Mouse (Mus musculus) heart, postnatal 0 days (tissue): ENCODE measurements around the gene Pitpnm1. TPM values are rescaled to one million over a fixed set of nuclear protein-coding genes. Genes with fewer than 3 reads are reported as not detected.

Source experiments
- ATAC-seq: fragments of 200-750 bp; cut with Nextera tagmentation; 2 replicates; pipeline ENCODE4 v1.8.0; 2017; ENCODE audit warnings: low read depth, moderate number of reproducible peaks, moderate library complexity; ENCODE audit not compliant: insufficient read depth
- DNase-seq: peaks from one replicate; pipeline ENCODE4 v3.0.0-alpha.2; 2016; ENCODE audit warnings: low spot score
- H3K27ac ChIP-seq: fragments of 300-500 bp; sonication (generic); 2 replicates; pipeline ENCODE4 v1.5.1; 2014; ENCODE audit warnings: low read depth, mild to moderate bottlenecking
- H3K27me3 ChIP-seq: fragments of 300-500 bp; sonication (generic); 2 replicates; pipeline ENCODE4 v1.6.1; 2014; ENCODE audit warnings: low read length, mixed read lengths; ENCODE audit not compliant: control insufficient read depth, insufficient read depth
- H3K36me3 ChIP-seq: fragments of 300-500 bp; sonication (generic); replicated peaks from 2 replicates; pipeline ENCODE4 v1.6.1; 2014; ENCODE audit warnings: low read length, mixed read lengths; ENCODE audit not compliant: control insufficient read depth, insufficient read depth
- H3K4me1 ChIP-seq: fragments of 300-500 bp; sonication (generic); 2 replicates; pipeline ENCODE4 v1.6.1; 2014; ENCODE audit warnings: antibody characterized with exemption; ENCODE audit not compliant: control insufficient read depth, insufficient read depth
- H3K4me2 ChIP-seq: fragments of 300-500 bp; sonication (generic); 2 replicates; pipeline ENCODE4 v1.6.1; 2014; ENCODE audit warnings: low read depth, mild to moderate bottlenecking, low read length, moderate library complexity
- H3K4me3 ChIP-seq: fragments of 300-500 bp; sonication (generic); 2 replicates; pipeline ENCODE4 v1.5.1; 2014; ENCODE audit warnings: low read depth, low read length
- H3K9ac ChIP-seq: fragments of 300-500 bp; sonication (generic); replicated peaks from 2 replicates; pipeline ENCODE4 v1.6.1; 2014; ENCODE audit warnings: low read depth, low read length, mixed read lengths
- H3K9me3 ChIP-seq: fragments of 300-500 bp; sonication (generic); replicated peaks from 2 replicates; pipeline ENCODE4 v1.6.1; 2016; ENCODE audit warnings: low read length; ENCODE audit not compliant: control insufficient read depth
- CTCF ChIP-seq: IDR thresholded peaks from 2 replicates; pipeline ENCODE4 v1.5.1; 2016; ENCODE audit warnings: antibody characterized with exemption, control low read depth, low read depth
- EP300 ChIP-seq: IDR thresholded peaks from 2 replicates; pipeline ENCODE4 v1.6.1; 2016; ENCODE audit warnings: antibody characterized with exemption, low read depth
- WGBS: fragments of 180-500 bp; shearing (Covaris S2); extraction: QIAGEN DNeasy Blood & Tissue Kit; methylation state at CpG from one replicate; pipeline ENCODE4 v1.1.7; 2014; 5-methylcytosine and 5-hydroxymethylcytosine counted together
- polyA plus RNA-seq: library from polyadenylated mRNA; unstranded; fragments of >200 nt; fragmentation: Nextera tagmentation; extraction: Ambion mirVana; gene quantifications from 2 replicates; pipeline ENCODE4 v1.2.1, GENCODE M21; 2015
- total RNA-seq: library from RNA; depleted of rRNA; stranded (reverse); fragments of >200 nt; gene quantifications from 2 replicates; pipeline ENCODE4 v1.2.3, GENCODE M21; 2014; ENCODE audit warnings: low replicate concordance; rRNA removed

The Pitpnm1 gene
- 26.2 and 47.3 TPM in 2 replicates for total RNA-seq
- polyA plus RNA-seq, result 17.9 and 21.9 TPM in 2 replicates

DNA sequence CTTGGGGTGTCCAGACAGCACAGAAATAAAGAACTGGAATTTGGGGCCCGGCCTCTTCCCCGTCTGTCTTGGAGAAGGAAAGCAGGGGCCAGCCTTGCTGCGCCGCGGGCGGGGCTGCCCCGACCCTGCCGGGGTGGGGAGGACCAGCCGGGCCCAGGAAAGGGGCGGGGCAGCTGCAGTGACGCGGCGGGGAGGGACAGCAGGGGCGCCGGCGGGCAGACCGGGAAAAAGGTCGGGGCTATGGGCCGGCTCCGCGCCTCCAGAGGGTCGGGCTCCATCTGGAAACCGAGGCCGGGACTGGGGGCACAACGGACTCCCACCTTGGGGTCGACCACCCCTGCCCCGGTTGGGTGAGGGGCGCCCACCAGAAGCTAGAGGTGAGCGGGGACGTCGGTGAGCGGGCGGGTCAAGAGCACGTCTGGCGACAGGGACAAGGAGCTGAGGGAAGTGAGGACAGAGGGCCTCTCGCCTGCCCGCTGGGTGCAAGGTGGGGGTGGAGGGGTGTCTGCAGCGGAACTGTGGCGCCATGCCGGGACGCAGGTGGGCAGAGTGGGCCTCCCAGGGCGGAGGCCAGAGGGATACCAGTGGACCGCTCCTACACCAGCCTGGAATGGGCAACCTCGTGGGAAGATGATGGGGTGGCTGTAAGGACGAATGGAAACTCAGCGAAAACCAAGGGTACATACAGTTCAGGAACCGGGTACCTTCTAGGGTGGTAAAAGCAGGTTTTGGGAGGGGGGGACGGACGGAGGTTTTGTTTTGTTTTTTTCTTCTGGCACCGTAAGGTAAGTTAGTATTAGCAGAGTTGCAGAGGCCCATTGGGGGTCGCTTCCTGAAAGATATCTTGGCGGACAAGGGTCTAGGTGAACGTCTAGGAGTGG, at the start of gene Pitpnm1:
TSS of gene Pitpnm1 (plus strand) at position 162 of the 881 bp plus-strand sequence.
- ATAC-seq (no peak), DNase-seq (no peak)
- Histone ChIP-seq H3K4me3 (peak within 1 kb of the TSS; percentile 59), H3K9me3 (no peaks in the 10 kb centered on the region), H3K4me2 (peak within 1 kb of the TSS; percentile 90), H3K27ac (peak within 1 kb of the TSS; percentile 24; the same call in 1 of the 2 replicates), H3K9ac (peak within 1 kb of the TSS; percentile 63), H3K4me1 (peaks cover 25% of the 10 kb centered on the region; the same call in 1 of the 2 replicates), H3K36me3 (peaks cover 10% of the 10 kb centered on the region), H3K27me3 (peaks cover 12% of the 10 kb centered on the region)
- 1% methylated on average over 51 of the region's 53 CpGs for WGBS
- TF ChIP-seq EP300 (no peak), CTCF (no peak)

DNA sequence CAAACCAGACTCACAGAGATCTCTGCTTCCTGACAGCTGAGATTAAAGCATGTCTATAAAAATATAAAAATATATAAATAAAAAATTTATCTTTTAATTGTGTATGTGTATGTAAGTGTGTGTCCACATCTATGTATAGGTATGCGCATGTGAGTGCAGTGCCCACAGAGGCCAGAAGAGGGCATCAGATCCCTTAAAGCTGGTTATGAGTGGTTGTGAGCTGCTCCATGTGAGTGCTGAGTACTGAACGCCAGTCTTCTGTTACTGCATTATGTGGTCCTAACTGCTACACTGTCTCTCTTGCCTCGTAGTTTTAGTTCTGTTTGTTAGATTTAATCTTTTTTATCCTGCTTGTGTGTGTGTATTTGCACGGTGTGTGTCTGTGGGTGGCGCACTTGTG, 48.8 kb upstream of the Pitpnm1 start:
- WGBS, result 91% methylated on average over 5 of the region's 5 CpGs
- H3K27me3 ChIP-seq, result no peaks in the 10 kb centered on the region
- TF ChIP-seq CTCF (no peak), EP300 (no peak)

DNA sequence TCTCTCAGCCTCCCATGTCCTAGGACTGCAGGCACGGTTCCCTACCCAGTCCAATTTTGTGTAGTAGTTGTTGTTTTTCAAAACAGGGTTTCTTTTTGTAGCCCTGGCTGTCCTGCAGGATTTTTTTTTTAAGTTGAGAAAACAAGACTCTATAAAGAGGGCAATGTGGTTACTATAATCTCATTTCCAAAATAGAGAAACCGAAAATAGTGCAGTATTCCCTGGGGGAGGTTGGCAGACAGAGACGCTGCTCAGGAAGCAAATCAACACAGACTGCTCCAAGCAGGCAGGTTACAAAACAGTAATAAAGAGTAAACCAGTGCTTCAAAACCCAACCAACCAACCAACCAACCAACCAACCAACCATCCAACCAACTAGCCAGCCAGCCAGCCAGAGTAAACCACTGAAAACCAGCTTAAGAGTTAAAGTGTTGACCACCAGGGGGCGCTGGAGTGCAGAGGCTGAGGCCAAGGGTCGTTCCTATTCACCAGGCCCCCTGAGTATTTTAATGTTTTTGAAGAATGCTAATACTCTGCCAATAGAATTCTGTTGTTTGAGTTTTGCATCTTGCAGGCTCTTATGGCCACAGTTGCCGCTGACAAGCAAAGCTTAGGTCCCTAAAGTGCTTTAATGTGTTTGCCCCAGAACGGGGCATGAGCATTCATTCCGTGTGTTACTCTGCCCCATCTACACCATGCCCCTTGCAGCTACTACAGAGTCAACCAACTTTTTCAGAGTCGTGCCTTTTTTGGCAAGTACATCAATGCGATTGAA, 47.9 kb upstream of the Pitpnm1 start:
- TF ChIP-seq EP300 (no peak), CTCF (peak; percentile 82)
- Histone ChIP-seq H3K4me2 (no peak overlapping the region), H3K9me3 (no peaks in the 10 kb centered on the region), H3K4me1 (no peaks in the 10 kb centered on the region), H3K4me3 (no peak overlapping the region), H3K9ac (no peak overlapping the region), H3K27me3 (no peaks in the 10 kb centered on the region), H3K27ac (no peak overlapping the region), H3K36me3 (no peaks in the 10 kb centered on the region)
- ATAC-seq (no peak), DNase-seq (no peak)
- WGBS, result 42% methylated on average over 10 of the region's 10 CpGs

More for the DNA sequence above, 48.8 kb upstream of the Pitpnm1 start:
- ATAC-seq, result no peak
- Histone ChIP-seq H3K9ac (no peak overlapping the region), H3K27ac (no peak overlapping the region), H3K9me3 (no peaks in the 10 kb centered on the region), H3K4me2 (no peak overlapping the region), H3K36me3 (no peaks in the 10 kb centered on the region), H3K4me3 (no peak overlapping the region), H3K4me1 (no peaks in the 10 kb centered on the region)
- DNase-seq, result no peak

DNA sequence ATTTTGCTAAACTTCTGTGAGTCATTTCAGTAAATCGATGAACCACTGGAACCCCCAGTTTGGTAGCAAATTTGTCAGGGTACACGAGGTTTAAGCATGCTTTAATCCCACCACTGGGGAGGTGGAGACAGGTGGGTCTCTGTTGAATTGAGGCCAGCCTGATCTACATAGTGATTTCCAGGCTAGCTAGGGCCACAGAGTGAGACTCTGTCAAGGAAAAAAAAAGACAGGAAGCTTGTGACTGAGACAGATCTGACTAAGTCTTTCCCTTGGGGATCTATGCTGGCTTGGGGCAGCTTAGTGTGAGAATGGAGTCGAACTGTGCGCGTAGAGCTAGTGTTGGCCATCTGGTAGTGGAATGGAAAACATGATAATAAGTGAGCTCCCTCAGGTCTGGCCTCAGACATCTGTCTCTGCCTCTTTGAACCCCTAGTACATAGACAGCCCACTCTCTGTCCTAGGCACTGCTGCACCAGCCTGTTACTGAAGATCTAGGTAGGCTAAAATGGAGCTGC, 47.2 kb upstream of the Pitpnm1 start:
- Histone ChIP-seq H3K4me1 (no peaks in the 10 kb centered on the region), H3K9ac (no peak overlapping the region), H3K27me3 (no peaks in the 10 kb centered on the region), H3K9me3 (no peaks in the 10 kb centered on the region), H3K27ac (no peak overlapping the region), H3K4me3 (no peak overlapping the region), H3K36me3 (no peaks in the 10 kb centered on the region), H3K4me2 (no peak overlapping the region)
- WGBS, result 62% methylated on average over 5 of the region's 5 CpGs
- ATAC-seq (no peak), DNase-seq (no peak)
- no peak for TF ChIP-seq CTCF
- no peak for TF ChIP-seq EP300

DNA sequence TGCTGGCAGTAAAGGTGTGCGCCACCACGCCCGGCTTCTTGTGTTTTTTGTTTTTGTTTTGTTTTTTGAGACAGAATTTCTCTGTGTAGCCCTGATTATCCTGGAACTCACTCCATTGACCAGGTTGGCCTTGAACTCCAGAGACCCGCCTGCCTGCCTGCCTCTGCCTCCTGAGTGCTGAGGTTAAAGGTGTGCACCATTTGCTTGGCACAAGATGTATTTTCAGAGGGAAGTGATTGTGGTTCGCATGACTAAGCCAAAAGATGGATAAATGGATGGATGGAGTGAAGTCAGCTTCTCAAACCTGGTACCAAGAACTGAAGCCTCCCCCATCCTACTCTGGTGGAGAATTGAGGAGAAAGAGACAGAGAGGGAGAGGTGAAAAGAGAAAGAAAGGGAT, 45.2 kb upstream of the Pitpnm1 start:
- Histone ChIP-seq H3K9me3 (no peaks in the 10 kb centered on the region), H3K4me3 (no peak overlapping the region), H3K9ac (no peak overlapping the region), H3K27me3 (no peaks in the 10 kb centered on the region), H3K36me3 (no peaks in the 10 kb centered on the region), H3K4me1 (no peaks in the 10 kb centered on the region), H3K4me2 (no peak overlapping the region), H3K27ac (no peak overlapping the region)
- TF ChIP-seq CTCF (no peak), EP300 (no peak)
- ATAC-seq (no peak), DNase-seq (no peak)
- 88% methylated on average over 5 of the region's 5 CpGs for WGBS
